Mouse (Mus musculus): ENCODE measurements at regions not wholly inside any gene's neighbourhood (a gene's known extent, or its start where the extent isn't known, plus 50 kb on each side); places are given as distances from the start of the nearest gene placed in this dataset.

DNA sequence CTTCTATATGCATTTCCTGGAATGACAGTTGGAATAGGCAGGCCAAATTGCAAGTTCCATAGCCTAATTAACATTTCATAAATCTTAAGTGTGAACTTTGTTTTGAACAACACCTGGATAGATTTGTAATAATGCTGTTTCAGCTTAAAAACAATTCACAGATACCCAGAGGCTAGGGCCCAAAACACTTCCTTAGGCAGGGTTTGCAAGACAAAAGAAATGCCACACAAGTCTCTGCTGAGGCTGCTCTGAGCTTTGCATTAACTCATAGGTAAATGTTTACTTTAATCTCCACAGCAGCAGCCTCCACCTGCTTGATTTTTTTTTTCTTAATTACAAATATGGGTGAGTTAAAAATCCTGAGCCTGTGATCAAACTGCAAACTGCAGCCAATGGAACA is 118.4 kb downstream of the Gnat3 start:
- no peak for DNase-seq (ENCODE audit: low read depth, low spot score)

DNA sequence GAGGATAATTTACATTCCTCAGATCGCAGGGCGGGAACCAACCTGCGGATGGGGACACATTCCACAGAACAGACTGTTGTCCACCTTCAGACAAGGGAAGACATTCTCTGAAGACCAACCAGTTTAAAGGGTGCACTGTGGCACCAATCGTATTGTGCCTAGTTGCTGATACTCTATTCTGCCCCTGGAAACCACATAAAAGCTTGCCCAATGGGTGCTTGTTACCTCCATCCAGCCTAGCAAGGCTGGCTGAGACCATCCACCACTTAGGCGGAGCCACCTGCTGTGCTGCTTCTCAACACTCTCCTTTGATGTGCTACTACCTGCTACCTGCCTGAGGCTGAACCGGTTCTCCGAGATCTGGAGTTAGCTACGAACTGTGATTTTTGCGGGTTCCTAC is 119.9 kb downstream of the Gnat3 start:
- no peak for DNase-seq (ENCODE audit: low read depth, low spot score)

DNA sequence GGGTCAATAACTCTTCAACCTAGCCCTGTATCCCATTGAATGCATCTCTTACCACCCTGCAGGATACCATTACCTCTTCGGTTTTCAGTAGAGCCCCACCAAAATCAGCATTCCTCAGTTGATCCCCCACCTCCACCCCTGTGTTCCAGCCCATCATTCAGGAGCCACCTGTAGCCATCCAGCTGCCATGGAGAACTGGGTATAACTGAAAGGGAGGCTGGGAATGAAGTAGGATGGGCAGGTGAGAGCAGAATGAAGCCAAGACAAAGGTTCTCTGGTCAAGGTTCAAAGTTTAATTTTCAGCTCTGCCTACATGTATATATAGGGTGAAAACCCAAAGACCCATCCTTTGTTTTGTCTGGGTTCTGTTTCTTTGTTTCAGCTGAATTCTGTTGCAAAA is 121.4 kb downstream of the Gnat3 start:
- DNase-seq (ENCODE audit: low read depth, low spot score): no peak

DNA sequence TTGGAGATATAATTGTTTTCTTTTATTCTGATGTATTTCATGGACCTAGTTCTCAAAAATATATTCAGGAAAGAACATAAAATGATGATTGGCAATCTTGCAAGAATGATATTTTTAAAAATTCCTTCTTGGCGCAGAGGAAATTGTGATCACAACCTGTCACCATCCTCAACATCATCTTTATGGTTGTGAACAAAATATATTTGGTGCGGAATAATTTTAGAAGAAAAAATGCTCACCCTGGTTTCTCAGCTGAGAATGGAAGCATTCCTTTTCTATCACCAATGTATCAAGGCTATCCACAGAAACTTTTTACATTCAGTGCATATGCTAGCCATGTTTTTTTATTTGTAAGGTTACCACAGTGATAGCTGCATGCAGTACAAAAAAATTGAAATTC is 123.1 kb downstream of the Gnat3 start:
- DNase-seq (ENCODE audit: low read depth, low spot score): no peak

DNA sequence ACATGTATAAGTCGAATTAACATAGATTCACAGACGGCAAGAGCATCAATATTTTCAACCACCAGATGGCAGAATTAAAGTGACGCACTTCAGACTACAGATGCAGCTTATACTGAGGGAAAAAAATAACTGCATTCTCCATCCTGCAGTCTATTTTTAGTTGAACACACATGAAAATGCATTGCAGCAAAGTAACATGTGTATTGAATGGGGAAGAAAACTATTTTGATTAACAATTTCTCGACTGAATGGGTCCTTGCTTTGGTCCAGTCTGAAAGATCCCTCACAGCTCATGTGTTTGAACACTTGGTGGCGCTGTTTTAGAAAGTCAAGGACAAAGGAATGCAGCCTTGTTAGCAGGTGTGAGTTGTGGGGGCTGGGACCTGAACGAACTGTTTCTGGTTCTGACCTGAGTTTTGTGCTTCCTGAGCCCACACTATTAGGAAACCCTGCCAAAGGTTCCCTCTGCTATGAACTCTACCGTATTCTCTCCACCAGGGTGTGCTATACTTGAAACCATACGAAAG is 125.6 kb downstream of the Gnat3 start:
- peak; percentile 30 for DNase-seq (ENCODE audit: low read depth, low spot score)

DNA sequence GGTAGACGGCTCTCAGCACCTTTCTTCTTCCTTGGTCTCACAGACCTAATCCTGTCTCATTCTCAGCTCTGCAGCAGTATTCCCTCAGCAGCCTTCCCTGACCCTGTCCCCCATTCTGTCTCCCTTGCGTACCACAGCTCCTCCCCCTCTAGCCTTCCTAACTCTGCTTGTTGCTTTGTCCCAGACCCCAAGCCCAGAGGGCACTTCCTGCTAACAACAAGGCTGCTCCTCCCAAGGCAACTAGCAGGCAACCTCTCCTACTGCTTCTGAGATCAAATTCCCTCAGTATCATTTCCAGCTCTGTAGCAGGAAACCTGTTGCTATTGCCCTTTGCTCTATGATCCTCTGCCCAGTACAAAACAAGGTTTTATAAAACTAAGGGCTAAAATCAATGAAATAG is 127.6 kb downstream of the Gnat3 start:
- DNase-seq (ENCODE audit: low read depth, low spot score): no peak

DNA sequence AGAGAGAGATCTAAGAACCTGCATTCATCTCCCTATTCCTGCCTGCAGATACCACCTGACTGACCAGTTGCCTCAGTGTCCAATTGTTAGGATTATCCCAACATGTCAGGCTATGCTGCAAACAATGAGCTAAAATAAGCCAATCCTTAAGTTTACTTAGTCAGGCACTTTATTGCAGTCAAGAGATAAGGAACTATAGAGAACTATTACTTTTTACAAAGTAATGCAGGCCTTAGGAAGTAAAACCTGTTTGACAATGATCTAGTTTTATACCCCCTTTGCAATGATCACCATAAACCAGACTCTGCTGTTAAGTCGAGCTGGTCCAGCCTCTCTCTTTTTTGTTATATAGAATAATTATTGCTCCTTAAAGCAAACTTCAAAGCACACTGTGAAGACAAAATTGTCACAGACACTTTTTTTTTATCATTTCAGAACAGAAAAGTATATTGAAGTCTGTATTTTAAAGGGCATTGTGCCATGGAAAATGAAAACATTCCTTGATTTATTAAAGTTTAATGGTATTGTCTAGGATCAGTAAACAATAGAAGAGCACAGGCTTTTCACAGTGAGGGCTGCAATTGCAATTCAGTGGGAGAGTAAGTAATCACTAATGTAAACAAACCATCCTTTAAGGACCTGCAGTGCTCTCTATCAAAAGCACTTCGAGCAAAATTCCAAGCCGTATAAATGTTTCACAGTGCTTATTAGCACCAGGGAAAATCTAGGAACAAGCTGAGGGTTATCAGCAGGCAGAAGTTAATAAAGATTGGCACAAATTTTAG is 152.7 kb downstream of the Gnat3 start:
- no peak for DNase-seq (ENCODE audit: low read depth, low spot score)

DNA sequence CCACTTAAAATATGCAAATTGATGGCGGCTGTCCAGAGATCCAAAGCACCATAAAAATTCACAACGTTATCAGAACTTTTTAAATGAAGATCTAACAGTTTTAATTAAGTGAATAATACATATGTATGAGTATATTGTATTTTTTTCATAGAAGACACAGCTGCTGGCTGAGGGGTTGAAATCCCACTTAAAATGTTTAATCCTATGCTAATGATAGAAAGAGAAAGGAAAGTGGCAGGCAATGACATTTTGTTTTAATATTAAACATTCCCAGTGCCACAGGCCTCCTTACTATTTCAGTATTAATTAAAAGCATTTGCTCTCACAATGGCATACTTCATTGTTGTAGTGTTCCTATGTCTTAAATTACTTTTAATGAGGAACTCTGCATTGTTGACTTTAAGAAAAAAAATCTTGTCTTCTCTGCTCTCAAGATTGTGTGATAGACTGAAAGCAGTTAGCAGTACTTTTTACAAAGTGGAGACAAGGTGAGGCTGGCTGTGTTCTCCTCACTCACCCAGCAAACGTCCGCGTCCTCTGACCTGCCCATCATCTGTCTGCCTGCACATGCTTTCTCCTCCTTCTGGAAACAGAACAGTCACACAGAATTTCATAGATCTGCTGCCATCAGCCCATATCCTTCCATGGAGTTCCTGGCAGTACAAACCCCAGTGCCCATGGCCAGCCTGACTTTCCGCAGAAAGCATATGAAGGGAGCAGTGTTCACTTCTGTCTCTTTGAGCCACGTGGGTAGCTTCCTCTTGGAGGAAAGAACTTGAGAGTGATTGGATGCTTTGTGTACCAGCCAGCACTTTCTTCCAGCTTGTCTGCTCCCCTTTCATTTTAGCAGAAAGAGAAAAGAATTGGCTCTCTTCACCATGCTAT is 173.7 kb downstream of the Gnat3 start:
- no peak for DNase-seq (ENCODE audit: low read depth, low spot score)

DNA sequence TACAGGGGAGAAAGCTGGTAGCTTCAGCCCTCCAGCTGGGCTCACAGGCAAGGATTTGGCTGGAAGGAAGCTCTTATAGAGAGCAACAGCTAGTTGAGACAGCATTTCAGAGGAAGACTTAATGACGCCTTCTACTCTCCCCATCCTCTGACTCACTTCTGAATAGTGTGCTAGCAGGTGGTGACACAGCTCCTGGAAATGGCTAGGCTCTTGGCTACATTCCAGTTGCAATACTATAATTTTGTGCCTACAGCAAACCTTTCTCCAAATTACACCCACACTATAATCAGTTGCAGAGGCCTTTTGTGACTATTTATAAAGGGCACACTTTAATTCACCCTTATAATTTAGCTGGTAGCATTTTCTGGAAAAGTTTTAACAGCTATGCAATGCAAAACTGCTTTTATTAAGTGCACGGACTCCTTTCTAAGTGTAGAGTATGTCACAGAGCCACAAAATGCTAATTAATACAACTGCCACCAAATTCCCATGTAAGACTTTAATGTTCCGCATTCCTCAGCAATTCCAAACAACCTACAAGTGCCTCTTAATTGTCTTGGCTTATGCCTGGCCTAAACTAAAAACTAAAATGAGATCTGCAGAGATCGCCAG is 175.2 kb downstream of the Gnat3 start:
- no peak for DNase-seq (ENCODE audit: low read depth, low spot score)

DNA sequence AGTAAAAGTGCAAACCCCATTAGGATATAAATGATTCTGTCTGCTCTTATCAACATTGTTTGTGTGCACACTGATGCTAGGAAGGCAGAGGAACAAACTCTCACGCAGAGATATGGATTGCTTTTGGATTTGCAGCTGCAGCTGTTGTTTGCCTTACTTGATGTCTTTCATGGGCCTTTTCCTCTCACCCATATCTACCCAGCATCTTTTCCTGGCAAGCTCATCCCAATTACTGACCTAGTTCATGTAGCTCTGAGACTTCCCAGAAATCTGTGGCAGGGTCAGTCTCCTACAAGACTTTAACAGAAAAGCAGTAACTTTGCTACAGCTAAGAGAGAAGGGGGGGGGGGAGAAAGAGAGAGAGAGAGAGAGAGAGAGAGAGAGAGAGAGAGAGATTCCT is 189.9 kb downstream of the Gnat3 start:
- DNase-seq (ENCODE audit: low read depth, low spot score): no peak

DNA sequence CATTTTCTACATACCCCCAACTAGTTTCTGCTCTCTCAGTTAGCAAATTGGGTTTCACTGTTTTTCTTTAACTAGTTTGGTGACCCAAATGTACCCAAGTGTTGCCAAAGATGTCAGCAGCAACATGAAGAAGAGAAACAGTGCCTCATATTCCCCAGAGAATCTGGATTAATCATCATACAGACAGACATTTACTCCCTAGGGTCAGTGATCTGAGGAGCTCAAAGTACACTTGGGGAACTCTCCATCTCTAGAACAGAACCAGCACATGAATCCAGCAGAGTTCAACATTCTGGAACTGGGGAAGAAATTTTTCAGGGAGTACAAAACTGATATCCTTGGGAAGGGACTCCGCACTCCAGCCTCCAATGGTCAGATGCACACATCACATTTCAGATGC is 191.4 kb downstream of the Gnat3 start:
- DNase-seq (ENCODE audit: low read depth, low spot score): no peak

DNA sequence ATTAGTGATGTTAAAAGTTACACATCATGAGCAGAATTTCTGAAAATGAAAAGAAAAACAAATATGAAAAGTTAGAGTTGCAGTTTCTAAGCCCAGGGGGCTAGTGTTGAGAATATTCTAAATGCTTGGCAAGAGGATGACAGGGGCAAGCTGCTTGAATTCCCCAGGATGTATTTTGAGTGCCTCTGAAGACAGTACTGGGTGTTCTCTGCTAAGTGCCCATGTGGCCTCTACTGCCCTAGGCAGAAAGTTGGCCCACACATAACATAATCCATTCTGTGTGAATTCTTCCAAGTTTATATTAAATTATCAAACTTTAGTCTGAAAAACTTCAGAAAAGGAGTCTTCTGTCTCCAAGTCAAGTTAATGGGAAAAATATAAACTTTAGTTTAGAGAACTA is 196.6 kb downstream of the Gnai1 start:
- DNase-seq (ENCODE audit: low read depth, low spot score): no peak

DNA sequence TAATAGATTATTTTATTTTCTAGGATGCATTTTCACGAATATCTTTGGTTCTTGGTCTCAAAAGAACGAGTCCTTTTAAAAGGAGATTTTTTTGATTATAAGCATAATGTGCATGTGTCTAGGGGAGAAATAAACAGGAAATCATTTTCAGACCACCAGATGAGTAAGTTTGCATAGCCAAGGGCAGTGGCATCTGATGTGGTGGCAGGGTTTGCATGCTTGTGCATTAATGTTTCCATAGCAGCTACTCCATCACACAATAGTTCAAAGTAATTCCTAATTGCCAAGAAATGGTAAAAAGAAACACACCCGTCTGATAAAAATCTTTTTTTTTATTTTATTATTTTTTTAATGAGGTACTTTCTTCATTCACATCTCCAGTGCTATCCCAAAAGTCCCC is 182.3 kb downstream of the Gnai1 start:
- no peak for DNase-seq (ENCODE audit: low read depth, low spot score)

DNA sequence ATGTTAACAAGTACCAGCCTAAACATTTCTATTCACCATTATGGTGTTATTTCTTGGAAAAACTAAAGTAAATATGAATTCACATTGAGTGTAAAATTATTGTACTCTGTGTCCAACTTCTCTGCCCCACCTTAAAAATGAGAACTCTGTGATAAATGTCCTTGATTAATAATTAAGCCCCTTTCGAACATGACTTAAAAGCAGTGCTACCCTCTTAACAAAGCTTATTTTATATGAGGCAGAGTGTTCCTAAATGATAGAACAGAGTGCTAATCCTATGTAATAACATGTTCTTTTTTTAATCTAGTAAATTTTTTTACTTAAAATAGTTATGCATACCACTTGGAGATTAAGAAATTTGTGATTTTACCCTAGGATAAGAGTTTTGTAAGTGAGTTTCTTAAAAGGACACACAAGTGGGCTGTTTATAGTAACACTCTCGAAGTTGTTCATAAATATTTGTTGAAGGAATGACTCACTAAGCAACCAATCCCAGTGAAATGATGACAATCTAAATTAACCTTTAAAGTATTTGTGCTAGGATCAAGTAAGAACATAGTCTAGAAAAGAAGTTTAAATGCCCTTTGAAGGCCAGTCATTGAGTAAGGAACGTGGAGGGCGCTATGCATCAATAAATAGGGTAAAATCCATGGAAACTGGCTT is 148.6 kb downstream of the Gnai1 start:
- DNase-seq (ENCODE audit: low read depth, low spot score): no peak
